Mouse (Mus musculus) T-helper 17 cell (primary cell): ENCODE measurements around the gene Ston1.

Experiments used
- in situ Hi-C, 2 experiments: fragments of 300-600 bp; cut with MboI, MseI; formaldehyde crosslinking; loops; 1 replicate in 1 of 2; 2 replicates in 1 of 2; pipeline ENCODE4 v1.15.1; 2025; ENCODE audit warnings: high pct_unique_total_duplicates in 2 of 2

Gene Ston1

GRCm38 (mm10) chr17:88625350-88625749 lies 27.9 kb downstream of the Ston1 start:
- in situ Hi-C loops, result no loop called here

GRCm38 (mm10) chr17:88625931-88626330 lies 28.4 kb downstream of the Ston1 start:
- in situ Hi-C loops, result no loop called here

DNA sequence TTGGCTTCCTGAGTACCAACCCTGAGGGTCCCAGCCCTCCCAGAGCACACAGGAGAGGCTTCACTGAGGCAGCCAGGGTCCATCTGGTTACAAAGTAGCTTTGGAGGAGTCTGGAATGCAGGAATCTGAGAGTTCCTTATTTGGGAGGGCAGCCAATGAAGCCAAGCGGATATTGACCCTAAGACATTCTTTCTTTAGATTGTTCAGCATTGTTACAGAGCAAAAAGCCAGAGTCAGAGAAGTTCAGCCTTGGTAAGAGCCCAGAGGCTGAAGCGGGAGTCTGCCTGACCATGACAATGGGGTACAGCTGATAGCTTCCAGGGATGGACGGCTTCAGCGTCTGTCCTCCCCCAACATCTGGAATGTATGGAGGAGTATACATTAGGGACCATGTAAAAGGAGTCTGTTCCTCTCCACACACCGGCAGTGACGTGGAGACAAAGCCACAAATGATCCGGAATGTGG lies 28.9 kb downstream of the Ston1 start:
- in situ Hi-C loops, result no loop called here

GRCm38 (mm10) chr17:88627150-88627549 lies 29.7 kb downstream of the Ston1 start:
- in situ Hi-C loops, result no loop called here

DNA sequence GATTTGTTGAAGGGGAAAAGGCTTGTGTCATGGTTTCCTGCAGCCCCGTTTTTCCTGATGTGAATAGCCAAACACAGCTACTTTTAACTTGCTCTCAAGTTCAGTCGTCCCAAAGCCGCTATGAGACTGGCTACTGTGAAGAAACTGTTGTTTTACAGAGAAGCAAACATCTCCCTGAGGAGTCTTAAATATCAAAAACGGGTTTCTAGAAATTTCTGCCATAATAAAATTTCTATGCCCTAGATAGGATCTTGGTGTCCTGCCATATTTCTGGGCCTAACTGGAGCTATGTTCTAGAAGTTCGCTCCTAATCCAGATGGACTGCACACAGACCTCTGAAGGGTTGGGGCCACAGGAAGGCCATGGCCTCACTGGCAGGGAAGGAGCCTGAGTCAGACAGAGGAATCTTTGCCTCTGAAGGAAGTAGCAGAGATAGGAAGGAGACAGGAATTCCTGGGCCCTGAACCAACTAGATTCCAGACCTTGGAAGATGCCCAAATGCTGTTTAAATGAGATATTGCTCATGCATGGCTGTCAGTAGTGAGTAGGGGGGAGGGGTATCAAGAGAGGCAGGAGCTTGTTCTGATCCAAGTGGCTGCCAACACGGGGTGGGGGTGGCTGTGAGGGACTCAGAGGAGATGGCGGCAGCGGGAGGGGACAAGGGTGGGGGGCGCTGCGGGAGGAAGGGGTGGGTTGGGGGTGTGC lies 31.3 kb downstream of the Ston1 start:
- in situ Hi-C loops, result no loop called here

DNA sequence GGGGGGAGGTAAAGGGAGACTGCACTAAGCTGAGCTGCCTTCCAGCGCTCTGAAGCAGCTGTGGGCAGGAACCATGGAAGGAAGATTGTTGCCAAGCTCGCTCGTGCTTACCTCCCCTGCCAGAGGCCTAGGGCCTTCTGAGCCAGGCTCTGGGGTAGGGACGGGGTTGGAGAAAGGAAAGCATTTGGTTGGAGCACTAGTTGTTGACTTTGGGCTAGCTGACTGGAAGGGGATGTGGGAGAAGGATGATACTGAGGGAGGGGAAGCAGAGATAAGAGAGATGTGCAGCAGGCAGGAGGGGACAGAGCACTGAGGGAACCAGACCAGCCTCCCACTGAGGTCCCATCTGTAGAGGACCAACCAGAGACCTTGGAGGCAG lies 31.9 kb downstream of the Ston1 start:
- in situ Hi-C loops, result no loop called here

- in situ Hi-C loops, result loop anchor here in 1 of 2 experiments (10.0 kb wide), 1 partner anchor 575 kb away; no protein-coding TSS in a partner anchor
Observed at GRCm38 (mm10) chr17:88629931-88630553, 32.6 kb downstream of the Ston1 start.

- in situ Hi-C loops, result loop anchor here in 1 of 2 experiments (10.0 kb wide), 1 partner anchor 576 kb away; no protein-coding TSS in a partner anchor
Observed at GRCm38 (mm10) chr17:88630554-88630948, 33.1 kb downstream of the Ston1 start.

DNA sequence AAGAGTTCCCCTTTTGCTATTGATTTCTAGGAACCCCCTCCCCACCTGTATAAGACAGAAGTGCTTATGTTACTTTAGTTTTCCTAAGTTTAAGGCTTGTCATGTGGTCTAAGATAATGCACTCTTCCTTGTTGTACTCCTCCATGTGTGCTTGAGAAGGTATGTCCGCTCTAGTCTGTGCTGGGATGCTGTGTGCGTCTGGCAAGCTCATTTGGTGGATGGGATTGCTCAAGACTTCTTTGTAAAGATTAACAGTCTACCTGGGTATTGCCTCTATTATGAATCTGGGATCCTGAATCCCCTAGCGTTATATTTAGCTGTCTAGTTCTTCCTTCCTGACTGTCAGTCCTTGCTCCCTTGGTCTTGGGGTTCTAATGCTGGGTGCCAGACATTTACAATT lies 35.1 kb downstream of the Ston1 start:
- in situ Hi-C loops, result loop anchor here in 1 of 2 experiments (10.0 kb wide), 1 partner anchor 578 kb away; no protein-coding TSS in a partner anchor

- in situ Hi-C loops, result loop anchor here (5.0 to 10.0 kb wide), 3 partner anchors 99 to 581 kb away; no protein-coding TSS in a partner anchor
Observed at GRCm38 (mm10) chr17:88636076-88636475, 38.6 kb downstream of the Ston1 start.

DNA sequence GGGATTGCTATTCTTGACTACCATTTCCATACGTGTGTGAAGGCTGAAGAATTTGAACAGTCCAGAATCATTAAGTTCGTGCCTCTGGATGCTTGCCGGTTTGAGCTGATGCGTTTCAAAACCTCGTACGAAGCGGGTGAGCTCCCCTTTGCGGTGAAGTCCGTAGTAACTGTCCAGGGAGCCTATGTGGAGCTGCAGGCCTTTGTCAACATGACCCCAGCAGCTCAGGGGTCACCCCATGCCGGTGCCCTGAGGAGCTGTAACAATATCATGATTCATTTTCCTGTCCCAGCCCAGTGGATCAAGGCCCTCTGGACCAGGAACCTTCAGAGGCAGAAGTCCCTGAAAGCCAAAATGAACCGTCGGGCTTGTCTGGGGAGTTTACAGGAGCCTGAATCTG lies 39.1 kb downstream of the Ston1 start:
- in situ Hi-C loops, result loop anchor here (5.0 to 10.0 kb wide), 3 partner anchors 99 to 582 kb away; no protein-coding TSS in a partner anchor

DNA sequence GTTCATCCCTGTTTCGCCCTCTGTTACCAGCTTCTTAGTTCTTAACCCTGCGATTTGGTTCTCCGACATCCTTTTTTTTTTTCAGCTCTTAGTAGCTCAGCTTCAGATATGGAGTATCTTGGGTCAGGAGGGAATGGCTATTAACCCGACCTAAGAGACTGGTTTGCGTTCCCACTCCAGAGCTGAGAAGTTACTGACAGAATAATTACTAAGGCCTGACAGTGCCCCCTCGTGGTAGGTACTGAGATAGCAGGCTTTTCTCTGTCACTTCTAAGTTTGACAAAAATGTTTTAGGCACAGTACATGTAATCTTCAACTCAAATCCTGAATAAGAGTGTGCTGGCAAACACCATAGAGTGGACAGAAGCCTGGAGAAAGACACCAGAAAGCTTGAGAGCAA lies 43.5 kb downstream of the Ston1 start:
- in situ Hi-C loops, result no loop called here

DNA sequence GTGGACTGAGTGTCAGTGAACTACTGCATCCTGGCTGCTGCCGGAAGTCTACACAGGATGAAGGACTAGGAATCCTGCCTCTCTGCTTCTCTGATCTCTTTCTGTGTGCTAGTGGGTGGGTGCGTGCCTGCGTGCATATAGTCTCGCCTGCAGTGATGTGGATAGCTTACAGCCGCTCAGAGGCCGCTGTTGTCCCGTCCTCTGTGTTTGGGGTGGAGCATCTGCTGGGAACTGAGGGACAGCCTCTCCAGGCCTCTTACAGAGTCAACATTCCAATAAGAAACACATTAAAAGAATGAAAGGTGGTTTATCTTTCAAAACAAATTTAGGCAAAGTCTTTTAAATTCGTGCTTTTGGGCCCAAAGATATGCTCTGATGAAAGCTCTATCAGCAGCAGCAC lies 44.4 kb downstream of the Ston1 start:
- in situ Hi-C loops, result no loop called here

DNA sequence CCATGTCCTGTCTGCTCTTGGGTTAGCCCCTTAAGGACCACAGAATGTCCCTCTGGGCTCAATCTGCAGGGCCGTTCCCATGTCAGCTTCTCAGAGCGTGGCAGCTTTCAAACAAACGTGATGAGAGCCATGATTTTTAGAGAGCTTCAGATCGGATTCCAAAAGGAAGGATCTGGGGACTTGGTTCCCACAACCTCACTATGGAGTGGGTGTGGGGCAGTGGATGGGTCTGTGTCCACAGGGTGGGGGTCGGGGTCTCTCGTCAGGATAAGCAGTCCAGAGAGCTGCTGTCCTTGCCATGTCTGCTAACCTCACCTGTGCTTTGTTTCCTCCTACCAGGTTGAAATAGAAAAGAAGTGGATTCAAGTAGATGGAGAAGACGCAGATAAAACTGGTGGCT lies 47.4 kb downstream of the Ston1 start:
- in situ Hi-C loops, result no loop called here

- in situ Hi-C loops, result no loop called here
Observed at GRCm38 (mm10) chr17:88645299-88645698, 47.8 kb downstream of the Ston1 start.

DNA sequence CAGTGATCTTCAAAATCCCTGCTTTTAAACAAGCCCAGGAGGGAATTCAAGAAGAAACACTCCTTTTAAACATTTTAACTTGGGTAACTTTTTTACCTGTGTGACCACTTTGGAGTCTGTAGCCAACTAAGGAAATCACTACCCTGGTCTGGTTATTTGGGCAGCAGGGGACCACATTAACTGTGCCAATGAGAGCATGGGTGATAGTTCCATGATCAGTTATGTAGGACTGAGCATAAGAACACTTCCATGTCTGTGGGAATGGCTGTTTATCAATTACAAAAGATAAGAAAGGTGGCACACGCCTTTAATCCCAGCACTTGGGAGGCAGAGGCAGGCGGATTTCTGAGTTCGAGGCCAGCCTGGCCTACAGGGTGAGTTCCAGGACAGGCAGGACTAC lies 49.7 kb downstream of the Ston1 start:
- in situ Hi-C loops, result no loop called here

GRCm38 (mm10) chr17:88652010-88652409 lies 54.5 kb downstream of the Ston1 start:
- in situ Hi-C loops, result loop anchor here (5.0 to 10.0 kb wide), 4 partner anchors 100 to 1833 kb away; no protein-coding TSS in a partner anchor

DNA sequence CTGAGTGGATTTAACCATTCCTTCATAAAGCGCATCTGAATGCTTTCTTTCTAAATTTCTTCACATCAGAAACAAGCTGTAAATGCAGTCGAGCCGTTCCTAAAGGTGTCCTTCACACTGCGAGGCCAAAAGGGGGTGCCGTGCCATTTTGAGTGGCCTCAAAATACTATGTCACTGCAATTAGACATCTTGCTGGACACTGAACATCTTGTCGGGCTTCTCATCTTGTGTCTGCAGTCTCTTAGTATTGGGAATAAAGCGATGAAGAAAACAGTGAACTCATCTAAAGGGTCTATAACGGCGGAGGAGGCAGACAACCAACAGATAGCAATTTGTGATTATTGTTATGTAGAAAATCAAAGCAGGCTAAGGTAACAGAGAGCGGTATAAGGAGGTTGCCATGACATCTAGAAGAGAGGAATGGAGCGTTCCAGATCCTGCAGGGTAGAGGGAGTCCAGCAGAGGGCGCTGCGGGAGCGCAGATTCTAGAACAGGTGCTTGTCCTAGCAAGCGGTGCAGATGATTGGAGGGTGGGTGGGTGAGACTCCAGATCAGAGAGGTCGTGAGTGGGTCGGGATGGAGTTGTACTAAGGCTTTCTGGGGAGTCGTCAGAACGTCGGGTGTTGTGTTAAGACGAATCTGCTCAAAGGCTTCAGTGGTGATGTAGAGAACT lies 55.4 kb downstream of the Ston1 start:
- in situ Hi-C loops, result loop anchor here (5.0 to 10.0 kb wide), 4 partner anchors 99 to 1832 kb away; no protein-coding TSS in a partner anchor

- in situ Hi-C loops, result loop anchor here (5.0 to 10.0 kb wide), 4 partner anchors 99 to 1831 kb away; no protein-coding TSS in a partner anchor
Observed at GRCm38 (mm10) chr17:88653375-88653769, 55.9 kb downstream of the Ston1 start.

- in situ Hi-C loops, result loop anchor here (5.0 to 10.0 kb wide), 3 partner anchors 96 to 1849 kb away; no protein-coding TSS in a partner anchor
Observed at GRCm38 (mm10) chr17:88658510-88658909, 61.0 kb downstream of the Ston1 start.

DNA sequence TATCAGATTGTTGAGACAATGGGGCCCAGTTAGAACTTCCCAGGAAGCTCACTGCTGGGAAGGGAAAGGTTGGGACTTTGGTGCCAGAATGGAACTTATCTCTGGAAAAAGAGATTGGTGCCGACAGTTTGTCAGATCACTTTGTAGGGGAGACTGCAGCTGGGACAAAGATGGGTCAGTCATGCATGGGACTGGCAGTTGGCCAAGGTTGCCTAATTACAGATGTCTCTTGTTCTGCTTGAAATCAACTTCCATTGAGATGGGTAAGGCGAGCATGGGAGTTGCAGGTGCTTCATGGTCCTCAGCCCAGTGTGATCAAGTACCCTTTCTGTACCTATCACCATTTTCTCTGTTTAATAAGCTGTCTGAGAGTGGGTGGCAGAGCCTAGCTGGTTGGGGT lies 68.6 kb downstream of the Ston1 start:
- in situ Hi-C loops, result no loop called here

GRCm38 (mm10) chr17:88668452-88668851 lies 71.0 kb downstream of the Ston1 start, which contains the start of gene Gtf2a1l:
Gene Gtf2a1l (plus strand): TSS chr17:88668660.
- in situ Hi-C loops, result no loop called here
